Mouse (Mus musculus): ENCODE results near the gene Hmga2.
"Not testable (repeated sequence)": the region's sequence is repeated elsewhere in the genome, so short reads cannot be mapped to it uniquely, and the experiment has no call there.

The Hmga2 gene

DNA sequence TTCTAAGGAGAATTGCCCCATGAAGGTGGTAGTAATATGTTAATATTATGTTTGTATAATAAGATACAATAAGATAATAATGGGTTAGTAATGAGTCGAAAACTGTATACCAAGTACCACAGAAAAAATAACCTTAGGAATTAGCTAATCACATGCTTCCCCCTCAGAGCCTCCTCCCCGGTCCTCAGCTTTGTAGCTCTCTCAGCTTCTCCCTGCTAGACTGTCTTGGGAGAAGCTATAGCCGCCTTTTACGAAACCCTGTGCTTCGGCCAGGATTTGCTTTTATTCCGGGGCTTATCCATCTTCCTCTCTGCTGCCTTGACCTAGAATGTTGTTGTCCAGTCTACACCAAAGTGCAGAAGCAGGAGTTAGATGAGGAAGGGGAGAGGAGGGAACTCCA is 130.9 kb downstream of the Hmga2 start:
- no peak for DNase-seq (ENCODE audit: low read depth, low spot score)

- DNase-seq (ENCODE audit: low read depth, low spot score), result no peak
Observed at GRCm38 (mm10) chr10:120344558-120345318, 131.5 kb downstream of the Hmga2 start.

- DNase-seq (ENCODE audit: low read depth, low spot score), result not testable (repeated sequence)
Observed at GRCm38 (mm10) chr10:120339906-120340305, 136.4 kb downstream of the Hmga2 start.

DNA sequence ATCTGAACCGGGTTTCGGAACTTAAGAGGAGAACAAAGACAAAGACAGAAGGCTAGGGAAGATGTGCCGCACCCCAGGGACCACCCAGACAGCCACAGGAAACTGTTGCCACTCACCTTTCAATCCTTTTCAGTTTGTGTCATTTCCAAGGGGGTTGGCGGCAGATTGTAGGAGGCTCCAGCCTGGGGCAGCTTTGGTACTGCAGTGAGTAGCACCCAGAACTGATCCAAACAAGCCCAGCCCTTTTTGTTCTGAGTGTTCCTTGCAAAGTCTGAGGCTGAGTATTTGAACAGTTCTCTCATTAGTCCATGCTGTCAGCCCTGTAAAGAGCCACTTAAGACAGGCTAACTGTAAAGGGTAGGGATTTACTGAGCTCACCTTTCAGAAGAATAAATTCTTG is 136.9 kb downstream of the Hmga2 start:
- DNase-seq (ENCODE audit: low read depth, low spot score), result no peak

DNA sequence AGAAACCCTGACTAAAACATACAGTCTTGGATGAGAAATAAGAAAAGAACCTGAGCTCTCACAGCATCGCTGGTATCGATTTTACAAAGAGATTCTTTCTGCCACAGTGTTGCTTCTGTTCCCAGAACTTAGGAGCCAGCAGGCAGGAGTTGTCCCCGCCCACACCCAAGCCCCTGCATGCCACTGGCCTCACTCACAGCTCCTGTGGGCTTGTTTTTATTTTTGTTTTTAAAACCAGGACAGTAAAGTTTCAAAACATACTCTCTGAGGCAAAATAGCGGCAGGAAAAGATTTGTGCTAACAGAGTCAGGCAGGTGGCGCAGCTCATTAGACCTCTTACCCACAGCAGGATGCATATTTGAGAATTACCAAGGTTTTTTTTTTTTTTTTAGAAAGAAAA is 137.4 kb downstream of the Hmga2 start:
- DNase-seq (ENCODE audit: low read depth, low spot score), result no peak

DNA sequence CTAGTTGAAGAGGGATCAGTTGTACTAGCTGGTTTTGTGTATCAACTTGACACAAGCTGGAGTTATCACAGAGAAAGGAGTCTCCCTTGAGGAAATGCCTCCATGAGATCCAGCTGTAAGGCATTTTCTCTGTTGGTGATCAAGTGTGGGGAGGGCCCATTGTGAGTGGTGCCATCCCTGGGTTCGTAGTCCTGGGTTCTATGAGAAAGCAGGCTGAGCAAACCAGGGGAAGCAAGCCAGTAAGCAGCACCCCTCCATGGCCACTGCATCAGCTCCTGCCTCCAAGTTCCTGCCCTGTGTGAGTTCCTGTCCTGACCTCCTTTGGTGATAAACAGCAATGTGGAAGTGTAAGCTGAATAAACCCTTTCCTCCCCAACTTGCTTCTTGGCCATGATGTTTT is 137.8 kb downstream of the Hmga2 start:
- DNase-seq (ENCODE audit: low read depth, low spot score), result not testable (repeated sequence)

DNA sequence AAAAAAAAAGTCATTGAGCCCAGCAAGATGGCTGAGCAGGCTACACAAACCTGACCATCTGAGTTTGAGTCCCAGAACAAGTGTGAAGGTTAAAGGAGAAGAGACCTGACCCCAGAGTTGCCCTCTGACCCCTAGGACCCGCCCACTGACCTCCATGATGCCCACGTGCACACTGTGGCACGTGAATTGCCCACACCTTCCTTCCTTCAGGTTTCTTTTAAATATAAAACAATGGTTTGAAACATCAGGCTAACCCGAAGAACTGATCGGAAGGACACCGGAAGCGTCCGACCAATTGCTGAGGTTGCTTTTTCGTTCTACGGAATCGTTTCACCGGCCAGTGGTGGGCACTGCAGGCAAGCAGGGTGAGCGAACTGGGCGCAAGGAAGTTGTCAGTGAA is 148.3 kb downstream of the Hmga2 start:
- no peak for DNase-seq (ENCODE audit: low read depth, low spot score)

- no peak for DNase-seq (ENCODE audit: low read depth, low spot score)
Observed at GRCm38 (mm10) chr10:120323584-120324203, 152.6 kb downstream of the Hmga2 start.

DNA sequence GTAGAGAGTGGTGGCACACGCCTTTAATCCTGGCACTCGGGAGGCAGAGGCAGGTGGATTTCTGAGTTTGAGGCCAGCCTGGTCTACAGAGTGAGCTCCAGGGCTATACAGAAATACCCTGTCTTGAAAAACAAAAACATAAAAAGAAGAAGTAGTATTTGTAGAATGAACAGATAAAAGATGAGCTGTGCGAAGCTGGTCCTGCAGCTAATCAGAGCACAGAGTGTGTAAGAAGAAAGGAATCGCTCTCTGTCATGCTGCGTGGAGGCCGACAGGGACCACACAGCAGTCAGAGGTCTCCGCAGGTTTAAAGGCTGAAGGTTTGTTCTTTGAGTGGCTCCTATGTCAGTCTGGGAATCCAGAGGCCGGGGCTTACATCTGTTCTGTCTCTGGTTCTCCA is 153.5 kb downstream of the Hmga2 start:
- DNase-seq (ENCODE audit: low read depth, low spot score), result no peak

DNA sequence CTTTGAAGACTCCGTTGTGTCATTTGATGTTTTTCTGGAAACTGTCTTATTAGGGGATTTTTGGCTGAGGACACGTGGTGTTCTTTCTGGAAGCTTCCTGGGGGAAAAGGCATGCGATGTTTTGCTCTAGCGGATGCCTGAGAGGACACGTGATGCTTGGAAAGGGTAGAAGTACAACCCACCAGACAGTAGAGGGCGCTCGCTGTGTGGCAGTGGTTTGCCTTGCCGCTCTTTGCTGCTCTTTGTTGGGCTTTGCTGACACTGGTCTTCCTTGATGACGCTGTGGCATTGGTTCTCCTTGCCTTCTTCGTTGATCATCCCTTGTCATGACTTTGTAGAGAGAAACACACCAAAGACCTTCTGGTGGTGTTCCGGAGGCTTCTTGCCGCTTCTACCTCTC is 156.7 kb downstream of the Hmga2 start:
- DNase-seq (ENCODE audit: low read depth, low spot score), result no peak

All from embryo, embryonic 11.5 days (tissue).